Mouse (Mus musculus) forelimb bud, embryonic 11.5 days (tissue): Measurements from ENCODE around the gene Trpc1.

Experiments used
- DNase-seq: peaks from one replicate; pipeline ENCODE4 v3.0.0-alpha.2; 2012; ENCODE audit warnings: low read depth, low spot score

Gene Trpc1

DNA sequence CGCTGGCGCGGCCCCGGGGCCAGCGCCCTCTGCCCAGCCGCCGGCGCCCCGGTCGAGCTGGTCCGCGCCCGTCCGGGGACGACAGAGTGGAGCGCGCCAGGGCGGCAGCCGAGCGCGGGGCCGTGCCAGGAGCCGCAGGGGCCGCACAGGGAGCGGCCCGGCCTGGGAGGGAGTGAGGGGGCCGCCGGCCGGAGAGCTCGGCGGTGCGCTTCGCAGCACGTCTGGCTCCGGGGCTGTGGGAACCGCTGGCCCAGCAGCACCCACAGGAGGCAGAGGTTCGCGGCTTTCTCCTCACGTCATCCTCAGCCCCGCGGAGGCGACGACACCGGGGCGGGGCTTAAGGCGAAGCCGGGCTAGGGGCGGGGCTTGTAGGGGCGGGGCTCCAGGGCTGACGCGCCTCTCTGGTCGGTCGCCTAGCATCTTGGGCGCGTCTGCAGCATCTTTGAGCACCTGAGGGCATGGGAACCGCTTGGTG, at the start of gene Trpc1:
Gene Trpc1 (minus strand): TSS at position 339 of the 475 bp plus-strand sequence.
- DNase-seq = peak; percentile 69

DNA sequence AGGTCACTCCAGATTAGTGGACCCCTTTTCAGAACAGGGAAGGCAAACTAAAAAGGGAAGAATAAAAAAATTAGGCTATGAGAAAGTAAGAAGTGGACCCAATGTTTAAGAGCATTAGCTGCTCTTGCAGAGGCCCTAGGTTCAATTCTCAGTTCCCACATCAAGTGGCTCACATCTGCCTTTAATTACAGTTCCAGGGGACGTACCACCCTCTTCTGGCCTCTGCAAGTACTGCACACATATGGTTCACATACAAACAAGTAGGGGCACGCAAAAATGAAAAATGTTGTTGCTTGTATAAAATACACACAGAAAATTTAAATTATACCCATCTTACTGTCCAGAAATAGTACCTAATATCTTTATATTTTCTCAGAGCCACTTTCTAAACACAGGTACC, 46.1 kb upstream of the Trpc1 start:
- no peak for DNase-seq

DNA sequence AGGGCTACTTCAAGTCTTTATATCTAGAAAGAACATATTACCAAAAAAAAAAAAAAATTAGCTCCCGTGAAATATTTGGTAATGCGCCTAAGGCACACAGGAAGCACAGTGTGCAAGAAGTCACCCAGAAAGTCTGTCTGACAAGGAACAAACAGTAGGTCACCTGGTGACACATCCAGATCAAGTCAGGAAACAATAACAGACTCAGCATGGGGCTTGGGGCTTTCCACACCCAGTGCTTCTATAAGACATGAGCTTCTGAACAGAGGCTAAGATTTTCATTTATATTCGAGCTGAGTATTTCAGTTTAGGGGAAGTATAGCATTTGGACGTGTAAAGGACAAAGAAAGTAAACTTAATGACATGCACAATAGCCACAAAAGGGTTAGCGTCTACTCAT, 45.7 kb upstream of the Trpc1 start:
- no peak for DNase-seq

DNA sequence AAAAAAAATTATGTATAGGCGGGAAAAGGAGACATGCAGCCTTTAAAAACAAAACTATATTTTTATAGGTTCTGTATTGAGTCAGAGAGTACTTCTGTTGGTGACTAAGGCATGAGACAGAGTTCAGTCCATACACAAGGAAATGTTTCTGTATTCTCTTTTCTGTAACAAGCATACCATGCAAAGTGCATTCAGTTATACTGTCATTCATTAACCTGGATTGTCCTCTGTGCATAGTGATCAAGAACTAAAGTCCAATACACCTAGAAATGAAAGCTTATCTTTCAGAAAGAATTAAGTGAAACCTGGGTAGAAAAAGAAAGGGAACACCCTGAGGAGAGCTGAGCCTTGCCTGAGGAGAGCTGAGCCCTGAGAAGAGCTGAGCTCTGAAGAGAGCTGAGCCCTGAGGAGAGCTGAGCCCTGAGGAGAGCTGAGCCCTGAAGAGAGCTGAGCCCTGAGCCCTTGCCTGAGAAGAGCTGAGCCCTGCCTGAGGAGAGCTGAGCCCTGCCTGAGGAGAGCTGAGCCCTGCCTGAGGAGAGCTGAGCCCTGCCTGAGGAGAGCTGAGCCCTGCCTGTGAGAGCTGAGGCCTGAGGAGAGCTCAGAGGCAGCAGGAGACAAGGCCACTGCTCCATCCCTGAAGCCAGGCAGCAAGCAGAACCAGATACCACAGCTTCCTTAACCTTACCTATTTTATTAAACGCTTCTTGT, 45.1 kb upstream of the Trpc1 start:
- DNase-seq = no peak

DNA sequence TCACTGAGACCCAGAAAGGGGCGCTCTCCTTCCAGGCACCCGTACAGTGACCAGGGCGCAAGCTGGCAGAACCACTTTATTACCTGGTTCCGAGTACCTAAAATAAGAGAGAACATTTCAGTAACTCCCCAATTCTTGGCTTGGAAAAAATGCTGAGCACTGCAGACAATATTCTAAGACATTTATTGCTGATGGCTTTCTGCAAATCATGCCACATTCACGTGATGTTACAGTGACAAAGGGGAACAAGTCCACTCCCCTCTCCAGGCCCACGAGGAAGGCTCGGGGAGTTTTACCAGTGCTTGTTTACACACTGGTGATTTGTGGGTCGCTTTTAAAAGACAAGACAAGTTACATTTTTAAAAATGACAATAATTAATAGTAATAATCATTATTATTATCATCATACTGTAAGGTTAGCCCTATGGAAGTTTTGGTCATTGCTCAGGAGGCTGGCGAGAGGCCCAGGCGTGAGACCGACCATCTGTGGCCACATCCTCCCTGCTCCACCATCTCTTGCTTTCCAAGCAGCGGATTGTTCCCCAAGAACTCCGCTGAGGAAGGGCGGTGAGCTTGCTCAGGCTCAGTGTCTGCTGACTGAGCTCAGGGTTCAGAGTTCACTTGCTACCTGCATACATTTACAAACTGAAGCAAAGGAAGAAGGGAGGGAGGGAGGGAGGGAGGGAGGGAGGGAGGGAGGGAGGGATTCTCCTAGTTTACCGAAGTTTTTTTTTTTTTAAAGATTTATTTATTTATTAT, 44.0 kb upstream of the Trpc1 start:
- DNase-seq = no peak

DNA sequence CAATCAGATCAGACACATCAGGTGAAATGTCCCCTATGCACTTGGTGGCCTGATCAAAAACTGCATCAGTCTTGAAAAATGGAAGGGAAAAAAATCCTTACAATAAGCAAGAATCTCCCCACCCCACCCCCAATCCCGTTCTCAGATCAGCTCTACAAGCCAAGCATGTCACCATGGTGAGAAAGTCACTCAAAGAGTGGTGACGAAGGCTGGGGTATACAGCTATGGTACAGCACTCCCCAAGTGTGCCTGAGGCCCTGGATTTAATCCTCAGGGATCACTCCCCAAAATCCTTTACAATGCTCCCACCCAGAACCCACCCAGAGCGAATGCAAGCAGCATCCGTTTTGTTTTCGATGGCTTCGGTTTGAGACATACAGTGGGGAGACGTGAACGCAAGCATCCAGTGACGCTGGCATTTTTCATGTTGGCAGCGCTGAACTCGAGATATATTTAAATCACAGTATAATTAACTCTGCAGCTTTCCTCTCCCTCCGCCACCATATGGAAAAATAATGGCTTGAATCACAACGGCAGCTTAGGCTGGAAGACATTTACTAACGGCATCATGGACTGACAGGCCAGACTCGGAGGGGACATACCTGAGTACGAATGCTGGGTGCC, 34.8 kb upstream of the Trpc1 start:
- no peak for DNase-seq

DNA sequence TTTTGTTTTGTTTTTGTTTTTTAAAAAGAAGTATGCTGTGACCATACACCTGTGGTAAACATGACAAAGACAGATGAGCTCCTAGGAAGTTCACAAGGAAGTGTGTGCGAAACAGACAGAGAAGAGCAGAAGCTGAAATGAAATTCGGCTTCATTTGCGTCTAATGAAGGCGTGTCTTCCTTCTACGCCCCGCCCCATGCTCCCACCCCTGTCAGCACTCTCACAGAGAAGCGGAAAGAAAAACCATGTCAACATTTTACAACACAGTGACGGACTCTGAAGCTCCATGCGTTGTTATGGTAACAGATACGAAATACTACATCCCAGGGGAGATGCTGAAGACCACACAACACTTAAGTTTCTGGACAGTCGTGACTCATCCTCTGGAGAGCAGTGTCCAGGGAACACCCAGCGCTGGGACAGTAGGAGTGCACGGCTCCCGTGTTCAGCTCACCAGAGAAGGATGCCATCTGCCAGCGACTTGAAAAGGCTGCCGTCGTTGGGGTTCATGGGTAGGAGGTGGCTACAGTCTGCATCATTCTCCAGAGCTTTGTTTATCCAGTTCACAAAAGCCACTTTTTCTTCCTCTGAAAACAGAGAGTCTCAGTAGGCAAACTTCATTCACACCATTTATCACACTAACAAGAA, 33.6 kb upstream of the Trpc1 start:
- DNase-seq = no peak

DNA sequence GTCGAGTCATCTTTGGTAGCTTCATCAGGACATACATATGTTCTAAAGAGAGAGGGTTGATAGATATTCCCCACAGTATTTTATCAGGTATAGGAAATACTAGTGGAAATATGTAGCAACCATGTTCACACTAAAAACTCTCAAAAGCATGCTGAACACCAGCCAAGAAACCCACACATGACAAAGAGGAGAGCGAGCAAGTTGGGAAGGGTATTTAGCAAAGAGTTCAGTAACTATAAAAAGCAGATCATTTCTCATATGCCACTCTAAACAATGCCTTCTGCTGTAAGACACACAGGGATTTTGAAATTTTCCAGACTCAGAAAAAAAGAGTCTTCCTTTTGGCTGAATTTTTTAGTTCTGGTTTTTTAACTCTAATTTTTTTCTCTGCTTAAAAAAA, 21.5 kb upstream of the Trpc1 start:
- DNase-seq = no peak

DNA sequence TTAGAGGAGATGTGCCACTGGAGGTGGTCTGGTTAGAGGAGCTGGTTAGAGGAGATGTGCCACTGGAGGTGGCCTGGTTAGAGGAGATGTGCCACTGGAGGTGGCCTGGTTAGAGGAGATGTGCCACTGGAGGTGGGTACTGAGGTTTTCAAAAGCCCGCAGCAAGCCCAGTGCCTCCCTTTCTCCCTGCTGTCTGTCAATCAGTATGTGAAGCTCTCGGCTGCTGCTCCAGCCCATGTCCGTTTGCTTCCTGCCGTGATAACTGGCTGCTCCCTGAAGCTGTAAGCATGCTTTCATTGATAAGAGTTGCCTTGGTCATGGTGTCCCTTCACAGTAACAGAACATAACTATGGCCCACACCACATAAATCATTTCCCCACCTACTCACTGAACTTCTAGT, 13.0 kb upstream of the Trpc1 start:
- DNase-seq = no peak

DNA sequence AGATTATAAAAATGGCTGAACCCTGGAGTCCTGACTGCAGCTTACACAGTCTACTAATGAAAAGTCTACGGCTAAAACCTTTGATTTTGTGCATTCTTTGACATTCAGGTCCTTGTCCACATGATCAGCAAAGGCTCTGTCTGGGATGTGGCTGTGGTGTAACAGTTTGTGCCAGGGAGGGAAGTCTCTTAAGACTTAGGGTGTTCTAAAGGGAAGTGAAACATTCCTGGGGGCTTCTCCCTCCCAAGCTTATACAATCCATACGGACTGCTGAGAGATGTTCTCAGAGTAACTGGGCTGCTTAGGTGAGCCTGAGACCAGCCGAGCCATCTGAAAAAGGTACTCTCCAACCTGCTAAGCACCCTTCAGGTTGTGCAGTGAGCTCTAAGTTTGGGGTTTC, 12.1 kb upstream of the Trpc1 start:
- DNase-seq = no peak

DNA sequence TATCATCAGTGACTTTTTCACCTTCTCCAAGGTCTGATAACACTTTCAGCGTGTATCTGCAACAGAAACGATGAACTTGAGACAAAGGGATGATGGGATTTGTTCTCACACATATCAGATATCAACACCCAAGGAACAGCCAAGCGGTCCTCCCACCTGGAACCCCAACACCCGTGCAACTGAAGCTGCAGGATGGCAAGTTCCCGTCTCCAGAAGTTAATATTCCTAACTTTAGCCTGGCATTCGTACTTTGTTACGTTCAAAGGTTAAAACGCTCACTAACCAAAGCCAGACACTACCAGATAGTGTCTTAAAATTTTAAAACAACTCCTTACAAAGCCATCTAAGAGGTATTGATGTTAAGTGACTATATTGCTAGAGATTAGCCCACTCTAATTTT, 11.2 kb upstream of the Trpc1 start:
- DNase-seq = no peak

DNA sequence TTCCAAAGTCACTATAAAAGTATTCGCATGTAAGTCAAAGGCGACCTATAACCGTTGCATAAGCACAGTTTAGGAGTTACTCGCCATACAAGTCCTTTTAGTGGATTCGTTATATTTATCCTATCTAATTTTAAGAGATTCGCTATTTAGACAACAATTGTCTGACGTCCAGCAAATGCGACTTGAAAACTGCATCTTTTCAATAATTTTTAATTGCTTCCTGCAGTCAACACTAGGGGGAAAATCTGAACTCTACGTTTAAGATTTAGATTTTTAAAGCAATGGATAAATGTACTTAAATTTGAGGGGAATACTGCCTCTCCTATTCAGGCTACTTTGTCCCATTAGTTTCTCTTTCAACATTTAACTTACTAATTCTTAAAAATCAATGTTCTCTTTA, 571 bp upstream of the Trpc1 start:
- DNase-seq = no peak

DNA sequence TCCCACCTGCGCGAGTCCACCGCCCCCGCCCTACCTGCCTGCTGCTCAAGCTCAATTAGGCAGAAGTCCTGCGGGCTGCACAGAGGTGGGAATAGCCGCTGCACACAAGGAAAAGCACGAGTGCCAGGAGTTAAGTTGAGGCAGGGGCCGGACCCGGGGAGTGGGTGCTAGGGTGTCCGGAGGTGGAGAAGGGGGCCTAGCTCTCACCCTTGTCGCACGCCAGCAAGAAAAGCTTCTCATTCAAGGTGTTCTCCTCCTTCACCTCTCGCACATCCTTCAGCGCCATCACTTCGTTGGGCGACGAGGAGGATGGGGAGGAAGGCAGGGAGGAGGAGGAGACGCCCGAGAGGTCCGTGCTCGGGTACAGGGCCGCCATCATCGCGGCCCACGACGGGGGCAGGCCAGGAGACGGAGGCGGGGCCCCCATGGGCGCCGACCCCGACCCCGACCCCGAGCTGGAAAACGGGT, 680 bp downstream of the Trpc1 start:
- no peak for DNase-seq

DNA sequence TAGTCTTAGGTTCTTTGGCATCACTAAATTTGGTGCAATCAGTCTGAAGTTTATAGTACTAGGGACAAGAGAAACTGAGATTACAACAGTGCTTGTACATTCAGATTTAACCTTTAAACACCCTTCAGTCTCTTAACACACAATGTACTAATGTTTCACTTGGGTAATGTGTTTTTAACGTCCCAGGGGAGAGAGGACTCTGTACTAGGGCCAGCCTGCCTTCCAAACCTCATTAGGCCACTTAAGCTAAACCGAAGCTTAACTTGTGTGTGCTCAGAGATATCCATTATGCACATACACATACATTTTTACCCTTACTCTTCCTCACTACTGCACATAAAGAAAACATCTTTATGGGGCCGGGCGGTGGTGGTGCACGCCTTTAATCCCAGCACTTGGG, 2.9 kb downstream of the Trpc1 start:
- DNase-seq = no peak

DNA sequence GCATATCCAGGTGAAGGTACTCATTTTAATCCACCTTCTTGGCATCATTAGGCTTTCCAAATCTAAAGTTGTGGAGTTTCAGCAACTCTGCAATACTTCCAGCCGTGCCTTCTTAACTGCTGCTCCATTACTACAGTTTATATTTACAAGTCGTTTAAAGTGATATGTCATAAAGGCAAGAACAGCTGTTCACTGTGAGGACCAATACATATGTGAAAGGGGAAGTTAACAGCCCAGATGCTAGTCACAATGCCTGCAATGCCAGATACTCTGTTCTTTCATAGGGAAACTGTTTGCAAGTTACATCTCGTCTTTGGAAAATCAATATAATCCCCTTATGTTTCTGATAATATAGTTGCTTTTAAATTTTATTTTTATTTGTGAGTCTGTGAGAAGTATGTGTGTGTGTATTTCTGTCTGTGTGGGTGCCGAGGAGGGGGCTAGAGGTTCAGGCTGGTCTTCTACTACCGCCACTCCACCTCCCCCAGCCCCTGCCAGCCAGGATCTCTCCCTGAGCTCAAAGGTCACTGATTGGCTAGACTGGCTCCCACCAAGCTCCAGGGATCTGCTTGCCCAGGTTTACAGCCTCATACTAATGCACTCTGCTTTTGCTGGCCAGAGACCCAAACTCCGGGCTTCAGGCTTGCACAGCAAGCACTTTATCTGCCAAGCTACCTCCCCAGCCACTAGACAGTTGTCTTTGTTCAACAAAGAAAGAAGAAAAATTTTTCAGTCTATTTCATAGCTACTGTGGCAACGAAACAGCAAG, 5.1 kb downstream of the Trpc1 start:
- DNase-seq = no peak

DNA sequence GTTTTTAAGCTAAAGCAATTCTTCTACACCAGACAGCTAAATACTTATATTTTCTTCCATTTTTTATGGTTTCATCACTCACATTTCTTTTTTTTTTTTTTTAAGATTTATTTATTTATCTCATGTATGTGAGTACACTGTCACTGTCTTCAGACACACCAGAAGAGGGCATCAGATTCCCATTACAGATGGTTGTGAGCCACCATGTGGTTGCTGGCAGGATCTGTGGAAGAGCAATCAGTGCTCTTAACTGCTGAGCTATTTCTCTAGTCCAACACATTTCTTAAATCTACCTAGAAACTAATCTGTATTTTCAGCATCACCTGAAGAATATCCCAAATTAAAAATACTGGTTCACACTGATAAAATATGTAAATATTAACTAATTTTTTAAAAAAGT, 13.9 kb downstream of the Trpc1 start:
- no peak for DNase-seq

DNA sequence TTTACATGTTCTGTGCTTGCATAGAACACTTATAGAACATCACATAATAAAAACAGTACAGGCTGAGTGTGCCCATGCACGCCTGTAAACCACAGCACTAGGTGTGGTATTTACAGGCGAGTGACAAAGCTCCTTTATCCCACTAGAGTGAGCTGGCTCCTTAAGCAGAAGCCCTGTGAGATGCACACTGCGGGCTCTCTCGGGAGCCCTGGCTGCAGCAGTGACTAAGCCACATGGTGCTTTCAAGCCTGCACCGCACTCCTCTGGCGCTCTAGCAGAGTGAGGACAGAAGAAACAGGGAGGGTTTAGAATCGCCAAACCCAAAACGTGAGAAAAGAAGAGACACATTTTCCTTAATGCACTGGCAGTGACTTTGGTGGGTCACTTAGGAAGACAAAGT, 37.6 kb downstream of the Trpc1 start:
- no peak for DNase-seq

DNA sequence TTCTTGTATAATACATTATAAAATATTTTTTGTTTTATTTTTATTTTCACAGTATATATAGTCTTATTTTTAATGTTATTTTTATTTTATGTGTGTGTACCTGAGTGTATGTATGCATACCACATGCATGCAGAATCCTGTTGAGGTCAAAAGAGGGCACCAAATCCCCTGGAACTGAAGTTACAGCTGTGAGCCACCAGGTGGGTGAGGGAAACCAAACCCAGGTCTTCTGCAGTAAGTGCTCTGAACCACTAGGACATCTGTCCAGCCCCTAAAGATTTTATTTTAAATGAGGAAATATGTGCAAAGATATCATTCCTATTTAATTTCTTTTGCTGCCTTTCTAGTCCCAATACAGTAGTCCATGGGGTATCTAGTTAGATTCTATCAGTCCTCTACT, 41.2 kb downstream of the Trpc1 start:
- no peak for DNase-seq

DNA sequence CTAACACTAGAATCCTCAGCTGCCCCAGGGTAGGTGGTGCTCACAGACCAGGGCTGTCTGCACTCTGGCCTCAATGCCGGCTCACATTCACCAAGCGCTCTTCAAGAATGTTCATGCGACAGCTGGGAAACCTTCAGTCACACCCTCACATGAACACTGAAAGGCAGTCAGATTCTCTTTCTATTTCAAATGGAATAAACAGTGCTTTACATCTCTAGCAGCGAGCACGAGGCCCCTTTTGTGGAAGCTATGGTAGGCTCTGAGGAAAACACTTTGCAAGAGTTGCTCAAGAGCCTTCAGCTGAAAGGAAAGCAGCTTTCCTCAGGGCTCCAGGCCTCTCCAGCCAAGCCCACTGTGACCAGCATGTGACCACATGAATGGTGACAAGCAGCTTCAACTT, 44.8 kb downstream of the Trpc1 start:
- DNase-seq = no peak

DNA sequence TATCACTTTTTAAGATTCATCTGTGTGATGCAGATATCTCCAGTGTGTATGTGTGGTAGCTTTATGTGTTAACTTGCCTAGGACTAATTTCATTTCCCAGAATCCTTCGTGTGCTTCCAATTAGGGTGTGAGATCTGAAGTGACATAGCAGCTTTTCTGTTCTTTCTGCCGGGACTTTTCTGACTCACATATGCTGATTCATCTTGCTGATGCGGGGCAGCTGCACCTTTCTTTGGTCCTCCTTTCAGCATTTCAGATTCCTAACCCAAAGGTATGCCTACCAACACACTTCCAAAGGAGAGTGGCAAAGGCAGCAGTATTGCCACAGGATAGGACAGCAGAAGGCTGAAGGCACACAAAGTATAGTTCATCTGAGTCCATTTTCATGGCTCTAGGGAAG, 46.1 kb downstream of the Trpc1 start:
- DNase-seq = no peak

DNA sequence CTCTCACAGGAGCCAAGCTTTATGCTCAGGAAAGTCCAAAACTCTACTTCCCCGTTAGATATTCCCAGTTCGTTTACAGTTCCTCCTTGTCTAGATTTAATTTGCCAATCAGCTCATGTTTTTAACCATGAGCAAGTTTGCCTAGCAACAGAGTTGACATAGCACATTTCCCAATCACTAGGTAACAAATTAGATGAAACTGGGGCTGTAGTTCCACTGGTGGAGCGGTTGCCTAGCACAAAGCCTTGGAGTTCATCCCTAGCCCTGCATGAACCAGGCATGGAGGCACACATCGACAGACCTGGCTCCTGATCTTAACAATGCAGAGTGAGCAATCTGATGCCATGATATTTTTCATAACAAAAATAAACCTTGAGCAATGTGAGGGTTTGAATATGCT, 50.9 kb downstream of the Trpc1 start:
- DNase-seq = no peak

DNA sequence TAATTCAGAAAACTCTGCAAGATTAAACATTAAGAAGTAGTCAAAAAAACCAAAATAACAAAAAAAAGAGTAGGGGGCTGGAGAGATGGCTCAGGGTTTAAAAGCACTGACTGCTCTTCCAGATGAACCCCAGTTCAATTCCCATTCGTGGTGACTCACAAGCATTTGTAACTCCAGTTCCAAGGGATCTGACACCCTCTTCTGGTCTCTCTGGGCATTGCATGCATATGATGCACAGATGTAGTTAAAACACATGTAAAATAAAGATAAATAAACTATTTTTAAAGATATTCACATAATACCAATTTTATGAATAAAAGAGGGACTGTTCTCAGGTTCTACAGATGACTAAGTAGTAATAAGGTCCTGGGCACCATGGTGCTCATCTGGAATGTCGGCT, 52.4 kb downstream of the Trpc1 start:
- no peak for DNase-seq
